Comparison of ENCODE assay signal across 23 mouse cellular contexts in the genomic region with DNA sequence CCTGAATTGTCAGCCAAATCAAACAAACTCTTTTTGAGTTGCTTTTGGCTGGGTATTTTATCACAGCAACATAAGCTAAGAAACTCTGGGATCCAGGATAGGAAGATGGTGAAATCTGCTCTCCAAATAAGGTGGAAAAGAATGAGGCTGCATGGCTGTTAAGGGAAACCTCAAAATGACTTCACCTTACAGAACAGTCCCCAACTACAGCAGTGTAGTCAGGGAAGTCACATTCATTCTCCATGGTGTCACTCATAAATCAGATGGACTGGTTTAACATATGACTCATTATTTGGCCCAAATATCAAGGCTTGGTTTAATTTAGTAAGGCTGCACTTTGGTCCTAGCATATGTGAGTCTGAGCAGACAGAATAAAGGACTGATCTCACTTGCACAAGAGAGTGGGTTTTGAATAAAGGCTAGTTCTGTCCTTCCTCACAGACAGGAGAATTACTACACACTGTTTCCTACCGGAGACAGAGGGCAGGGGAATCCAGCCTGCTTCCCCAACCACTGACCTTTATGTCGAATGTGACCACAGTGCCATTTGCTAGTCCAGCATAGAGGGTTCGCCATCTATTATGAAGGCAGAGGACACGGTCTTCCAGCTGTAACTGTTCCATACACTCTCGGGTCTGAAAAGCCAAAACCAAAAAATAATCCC. TPM values are rescaled to one million over a fixed set of nuclear protein-coding genes. Genes with fewer than 3 reads are reported as not detected.
A peak's percentile ranks its signal among the peaks of the same experiment; 100 is the strongest.
DNase-seq lines count a peak whose midpoint lies in the region; ATAC-seq and TF ChIP-seq lines count a peak whose summit lies in the region.
"Had no signal": no experiment of that assay in that cellular context is flagged by ENCODE, and none has a peak within 500 bp of the region (broad histone marks: within the 10 kb centered on the region; RNA-seq: fewer than 3 reads in every experiment).

No protein-coding gene starts in this region.

- no peak for ATAC-seq in stomach, postnatal 0 days (ENCODE audit: low FRiP score, low TSS enrichment)
- ATAC-seq: activated CD4-positive, CD25-positive, alpha-beta regulatory T cell, adult 4 months; forebrain, embryonic 15.5 days; intestine, embryonic 15.5 days; midbrain, embryonic 15.5 days had no signal

- intact Hi-C loops in gastrocnemius, adult 2 months (cut with DNase I), result no loop called here

- no peaks in the 10 kb centered on the region for H3K27me3 ChIP-seq in liver, adult 2 months (ENCODE audit: control insufficient read depth, insufficient read depth, low read length)
- H3K27me3 ChIP-seq in C2C12 (ENCODE audit: control insufficient read depth, insufficient read depth, insufficient read length), result no peaks in the 10 kb centered on the region
- H3K27me3 ChIP-seq in stomach, postnatal 0 days (ENCODE audit: control insufficient read depth, insufficient read depth, low read length), result no peaks in the 10 kb centered on the region
- H3K27me3 ChIP-seq: CH12.LX; forebrain, embryonic 15.5 days; heart, embryonic 13.5 days; intestine, embryonic 15.5 days; megakaryocyte, embryonic 14.5 days; midbrain, embryonic 15.5 days had no signal

- H3ac ChIP-seq in C2C12 (ENCODE audit: control insufficient read depth, insufficient read length, low read depth), result peak overlapping the region; percentile 15

- H3K4me3 ChIP-seq in gastrocnemius, adult 2 months, result no peak overlapping the region
- H3K4me3 ChIP-seq in liver, adult 2 months (ENCODE audit: insufficient read depth, low read depth, low read length), result no peak overlapping the region
- H3K4me3 ChIP-seq in C2C12 (ENCODE audit: insufficient read depth, poor library complexity, severe bottlenecking), result no peak overlapping the region
- H3K4me3 ChIP-seq in stomach, postnatal 0 days (ENCODE audit: low read depth, low read length), result no peak overlapping the region
- H3K4me3 ChIP-seq: forebrain, embryonic 15.5 days; heart, embryonic 13.5 days; intestine, embryonic 15.5 days; layer of hippocampus, adult 2 months; megakaryocyte, embryonic 14.5 days; midbrain, embryonic 15.5 days had no signal

- peaks cover 5% of the 10 kb centered on the region; the same call in 1 of the 2 replicates for H3K4me1 ChIP-seq in liver, adult 2 months (ENCODE audit: control insufficient read depth, insufficient read depth, low read length)
- H3K4me1 ChIP-seq in stomach, postnatal 0 days (replicated peaks; ENCODE audit: control insufficient read depth, insufficient read depth), result no peaks in the 10 kb centered on the region
- H3K4me1 ChIP-seq: forebrain, embryonic 15.5 days; heart, embryonic 13.5 days; intestine, embryonic 15.5 days; megakaryocyte, embryonic 14.5 days; midbrain, embryonic 15.5 days had no signal

- 90% methylated on average over 5 of the region's 5 CpGs for WGBS in liver, adult 2 months
- WGBS in stomach, postnatal 0 days, result 81% methylated on average over 5 of the region's 5 CpGs

- TF ChIP-seq EP300 in stomach, postnatal 0 days (optimal IDR thresholded peaks at IDR 0.05), result no peak

- TF ChIP-seq POLR2A in liver, adult 2 months (IDR thresholded peaks at IDR 0.05; ENCODE audit: extremely low read depth, insufficient read depth, low read length), result no peak

- no peaks in the 10 kb centered on the region for H3K79me3 ChIP-seq in C2C12 (ENCODE audit: low read depth)

- H3K79me2 ChIP-seq in liver, adult 2 months (ENCODE audit: control insufficient read depth, insufficient read depth, low read length), result no peaks in the 10 kb centered on the region
- H3K79me2 ChIP-seq in C2C12 (ENCODE audit: control insufficient read depth, insufficient read depth), result no peaks in the 10 kb centered on the region

- no peak overlapping the region for H3K9ac ChIP-seq in liver, adult 2 months (ENCODE audit: low read depth, low read length)
- no peak overlapping the region for H3K9ac ChIP-seq in stomach, postnatal 0 days (ENCODE audit: low read length)
- H3K9ac ChIP-seq: forebrain, embryonic 15.5 days; heart, embryonic 13.5 days; hindbrain, embryonic 14.5 days; intestine, embryonic 15.5 days; lung, embryonic 14.5 days; midbrain, embryonic 15.5 days had no signal

- H3K36me3 ChIP-seq in liver, adult 2 months (ENCODE audit: control insufficient read depth, insufficient read depth, low read length), result peaks cover 77% of the 10 kb centered on the region
- H3K36me3 ChIP-seq in C2C12 (ENCODE audit: control insufficient read depth, insufficient read depth), result peaks cover 83% of the 10 kb centered on the region
- H3K36me3 ChIP-seq in stomach, postnatal 0 days (ENCODE audit: control insufficient read depth, insufficient read depth, low read length), result peaks cover 25% of the 10 kb centered on the region

- H3K9me3 ChIP-seq in stomach, postnatal 0 days (ENCODE audit: control insufficient read depth, low read length), result no peaks in the 10 kb centered on the region
- H3K9me3 ChIP-seq: forebrain, embryonic 15.5 days; heart, embryonic 13.5 days; intestine, embryonic 15.5 days; megakaryocyte, embryonic 14.5 days; midbrain, embryonic 15.5 days had no signal

- no peak for DNase-seq in gastrocnemius, adult 2 months
- DNase-seq in gastrocnemius, postnatal 10 days, result no peak
- peak; percentile 28 for DNase-seq in liver, adult 2 months (ENCODE audit: extremely low read depth, low read depth, low spot score)
- no peak for DNase-seq in liver
- DNase-seq in fat pad, adult 2 months (ENCODE audit: extremely low read depth, low read depth, low spot score), result peak; percentile 45
- DNase-seq in stomach, postnatal 0 days (ENCODE audit: low spot score), result no peak
- no peak for DNase-seq in ovary, adult 18-20 months (ENCODE audit: low spot score)
- DNase-seq: cerebellum, adult 11 months; cerebellum, postnatal 14 days; lung, embryonic 14.5 days; spleen, adult 18-20 months had no signal

- no peak for TF ChIP-seq CTCF in gastrocnemius, adult 2 months (IDR thresholded peaks at IDR 0.05)
- no peak for TF ChIP-seq CTCF in liver, adult 2 months (IDR thresholded peaks at IDR 0.05; ENCODE audit: low read depth, low read length)
- no peak for TF ChIP-seq CTCF in C2C12 (IDR thresholded peaks at IDR 0.05; ENCODE audit: control insufficient read depth, insufficient read depth, insufficient read length)
- no peak for TF ChIP-seq CTCF in stomach, postnatal 0 days (IDR thresholded peaks at IDR 0.05; ENCODE audit: low read depth)

- H3K4me2 ChIP-seq in stomach, postnatal 0 days (replicated peaks; ENCODE audit: low read depth), result no peak overlapping the region
- H3K4me2 ChIP-seq: forebrain, embryonic 15.5 days; heart, embryonic 13.5 days; hindbrain, embryonic 14.5 days; intestine, embryonic 15.5 days; liver, embryonic 11.5 days; lung, embryonic 14.5 days; midbrain, embryonic 15.5 days had no signal

- H3K27ac ChIP-seq in gastrocnemius, adult 2 months, result peak overlapping the region; percentile 78
- no peak overlapping the region for H3K27ac ChIP-seq in liver, adult 2 months (replicated peaks; ENCODE audit: insufficient read depth, low read depth, low read length)
- H3K27ac ChIP-seq in stomach, postnatal 0 days (replicated peaks), result no peak overlapping the region
- H3K27ac ChIP-seq: forebrain, embryonic 15.5 days; hindbrain, embryonic 14.5 days; intestine, embryonic 15.5 days; kidney, postnatal 0 days; layer of hippocampus, adult 2 months; midbrain, embryonic 15.5 days had no signal

TF ChIP-seq in C2C12, 6 proteins besides CTCF, POLR2A, EP300 and RAD21:
- TF ChIP-seq FOSL1 (IDR thresholded peaks at IDR 0.05; ENCODE audit: insufficient read depth, low read length, poor library complexity, severe bottlenecking) (no peak), MYOD1 (IDR thresholded peaks at IDR 0.05; ENCODE audit: control insufficient read depth, insufficient read length, low read depth) (no peak), USF1 (IDR thresholded peaks at IDR 0.05; ENCODE audit: low read depth) (no peak), MYOG (IDR thresholded peaks at IDR 0.05; ENCODE audit: control insufficient read depth, extremely low read depth, insufficient read length) (no peak), CEBPB (IDR thresholded peaks at IDR 0.05; ENCODE audit: low read depth) (no peak)

RNA-seq across cellular contexts. Expression of a gene that starts 45.0 kb away (rescaled TPM):
- 100 to 1,000 TPM; 635 to 796 TPM for total RNA-seq in gastrocnemius, adult 2 months (2021)
- total RNA-seq in gastrocnemius, postnatal 10 days (2021), result 100 to 1,000 TPM; 222 to 256 TPM
- 34.6 and 35.6 TPM in 2 replicates for total RNA-seq in liver, adult 2 months (2014; rRNA removed)
- polyA plus RNA-seq in liver, adult 2 months (2012; rRNA removed), result 29.6 and 30.1 TPM in 2 replicates
- polyA plus RNA-seq in C2C12 (2012; fragmentation: generic; extraction: Trizol), result 39.2 TPM
- 16.8 and 22.7 TPM in 2 replicates for polyA plus RNA-seq in stomach, postnatal 0 days (2015; fragmentation: Nextera tagmentation; extraction: Ambion mirVana)

RNA-seq across cellular contexts. Expression of a gene that starts 48.8 kb away (rescaled TPM):
- total RNA-seq in gastrocnemius, adult 2 months (2021), result 10 to 100 TPM; 42.6 to 57.5 TPM
- 10 to 100 TPM; 43.9 to 56.8 TPM for total RNA-seq in gastrocnemius, postnatal 10 days (2021)
- total RNA-seq in liver, adult 2 months (2014; rRNA removed), result 26.2 and 31.3 TPM in 2 replicates
- polyA plus RNA-seq in liver, adult 2 months (2012; rRNA removed), result 5.1 and 5.3 TPM in 2 replicates
- 9.4 TPM for polyA plus RNA-seq in C2C12 (2012; fragmentation: generic; extraction: Trizol)
- 22.6 and 22.7 TPM in 2 replicates for polyA plus RNA-seq in stomach, postnatal 0 days (2015; fragmentation: Nextera tagmentation; extraction: Ambion mirVana)

Comparison
In these comparisons a context has a peak if more than half of its experiments do, and no peak if none do; other contexts are left out.
1. DNase-seq: peak in liver, adult 2 months (single experiment) and fat pad, adult 2 months (single experiment); none in gastrocnemius, adult 2 months (single experiment), gastrocnemius, postnatal 10 days (single experiment), liver (single experiment), stomach, postnatal 0 days (single experiment) and ovary, adult 18-20 months (single experiment).